Mouse (Mus musculus) lung, postnatal 14 days (tissue): ENCODE results near the gene Ripply1.
"Not testable (repeated sequence)": the region's sequence is repeated elsewhere in the genome, so short reads cannot be mapped to it uniquely, and the experiment has no call there.

Experiments used
- DNase-seq: peaks from one replicate; pipeline ENCODE4 v3.0.0; 2021

Ripply1 gene

GRCm38 (mm10) chrX:139779401-139779800 lies 2.8 kb downstream of the Ripply1 start:
- no peak for DNase-seq

- no peak for DNase-seq
These were observed 3.3 kb downstream of the Ripply1 start for GRCm38 (mm10) chrX:139778886-139779285.

GRCm38 (mm10) chrX:139777357-139777756 lies 4.8 kb downstream of the Ripply1 start:
- DNase-seq: no peak

GRCm38 (mm10) chrX:139775084-139775612 lies 7.0 kb downstream of the Ripply1 start:
- DNase-seq: no peak

- DNase-seq: peak; percentile 69
These were observed 7.7 kb downstream of the Ripply1 start for GRCm38 (mm10) chrX:139774309-139775083.

- no peak for DNase-seq
These were observed 12.0 kb downstream of the Ripply1 start for GRCm38 (mm10) chrX:139769975-139770637.

GRCm38 (mm10) chrX:139762546-139762945 lies 19.6 kb downstream of the Ripply1 start:
- DNase-seq: peak; percentile 29

- not testable (repeated sequence) for DNase-seq
These were observed 23.5 kb downstream of the Ripply1 start for GRCm38 (mm10) chrX:139758634-139759033.

- peak; percentile 56 for DNase-seq
These were observed 30.3 kb downstream of the Ripply1 start for GRCm38 (mm10) chrX:139751855-139752254.

- no peak for DNase-seq
These were observed 45.1 kb downstream of the Ripply1 start for GRCm38 (mm10) chrX:139737066-139737465.

GRCm38 (mm10) chrX:139730541-139730940 lies 51.6 kb downstream of the Ripply1 start:
- no peak for DNase-seq
